Mouse (Mus musculus) liver, postnatal 0 days (tissue): ENCODE measurements around the gene Clk1.

ENCODE experiments used
- CTCF ChIP-seq: sonication (generic); IDR thresholded peaks from 2 replicates; pipeline ENCODE4 v1.5.1; 2016; ENCODE audit warnings: antibody characterized with exemption, low read depth
- EP300 ChIP-seq: IDR thresholded peaks from 2 replicates; pipeline ENCODE4 v1.6.1; 2016; ENCODE audit warnings: antibody characterized with exemption, low read depth, mild to moderate bottlenecking

- TF ChIP-seq EP300 (no peak), CTCF (no peak)
Measured at GRCm38 (mm10) chr1:58364551-58364950, 59.3 kb downstream of the Clk1 start.
